Mouse (Mus musculus): Measurements from ENCODE around the gene Tmem44. TPM values are rescaled to one million over a fixed set of nuclear protein-coding genes. Genes with fewer than 3 reads are reported as not detected.

The Tmem44 gene
- total RNA-seq, 2 experiments from 2014 or later: 0.14 TPM; not detected in 1

DNA sequence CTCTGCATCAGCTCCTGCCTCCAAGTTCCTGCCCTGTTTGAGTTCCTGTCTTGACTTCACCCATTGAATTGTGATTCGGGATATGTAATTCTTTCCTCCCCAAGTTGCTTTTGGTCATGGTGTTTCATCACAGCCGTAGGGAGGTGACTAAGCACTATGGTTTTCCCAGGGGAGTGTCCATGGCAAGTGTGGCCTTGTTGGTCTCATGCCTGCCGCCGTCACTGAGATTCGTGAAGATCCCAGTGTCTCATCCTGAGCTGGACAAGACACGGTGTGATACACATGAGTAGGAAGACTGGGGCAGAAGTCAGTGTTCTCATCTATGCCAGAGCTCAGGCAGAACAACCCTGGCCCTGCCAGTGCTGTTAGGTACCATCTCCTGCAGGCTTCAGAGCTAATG lies 26.2 kb downstream of the Tmem44 start:
- ATAC-seq (replicated peaks; ENCODE audit: low FRiP score, low TSS enrichment, poor library complexity, severe bottlenecking): no peak

GRCm38 (mm10) chr16:30522253-30522940 lies 28.2 kb downstream of the Tmem44 start:
- no peak for ATAC-seq (replicated peaks; ENCODE audit: low FRiP score, low TSS enrichment, poor library complexity, severe bottlenecking)

- no peak for ATAC-seq (replicated peaks; ENCODE audit: low FRiP score, low TSS enrichment, poor library complexity, severe bottlenecking)
Observed at GRCm38 (mm10) chr16:30521147-30521546, 29.5 kb downstream of the Tmem44 start.

- no peak for ATAC-seq (replicated peaks; ENCODE audit: low FRiP score, low TSS enrichment, poor library complexity, severe bottlenecking)
Observed at GRCm38 (mm10) chr16:30520361-30520823, 30.2 kb downstream of the Tmem44 start.

DNA sequence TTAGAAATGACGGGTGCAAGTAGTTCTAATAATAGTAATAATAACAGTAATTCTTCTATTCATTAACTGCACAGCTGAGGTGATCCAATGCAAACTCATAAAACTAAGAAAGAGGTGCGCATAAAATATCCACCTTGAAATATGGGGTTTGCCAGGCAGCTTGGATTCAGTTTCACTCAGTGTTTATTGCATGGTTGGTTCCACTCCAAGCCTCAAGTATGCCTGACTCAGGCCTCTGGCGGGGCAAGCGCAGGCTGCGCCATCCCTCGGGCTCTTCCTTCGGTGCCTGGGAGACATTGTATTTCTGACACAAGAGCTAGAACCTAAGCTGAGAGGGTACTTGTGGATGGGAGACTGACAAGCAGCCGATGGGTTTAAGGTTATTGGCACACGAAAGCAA lies 32.0 kb downstream of the Tmem44 start:
- ATAC-seq (replicated peaks; ENCODE audit: low FRiP score, low TSS enrichment, poor library complexity, severe bottlenecking): no peak

DNA sequence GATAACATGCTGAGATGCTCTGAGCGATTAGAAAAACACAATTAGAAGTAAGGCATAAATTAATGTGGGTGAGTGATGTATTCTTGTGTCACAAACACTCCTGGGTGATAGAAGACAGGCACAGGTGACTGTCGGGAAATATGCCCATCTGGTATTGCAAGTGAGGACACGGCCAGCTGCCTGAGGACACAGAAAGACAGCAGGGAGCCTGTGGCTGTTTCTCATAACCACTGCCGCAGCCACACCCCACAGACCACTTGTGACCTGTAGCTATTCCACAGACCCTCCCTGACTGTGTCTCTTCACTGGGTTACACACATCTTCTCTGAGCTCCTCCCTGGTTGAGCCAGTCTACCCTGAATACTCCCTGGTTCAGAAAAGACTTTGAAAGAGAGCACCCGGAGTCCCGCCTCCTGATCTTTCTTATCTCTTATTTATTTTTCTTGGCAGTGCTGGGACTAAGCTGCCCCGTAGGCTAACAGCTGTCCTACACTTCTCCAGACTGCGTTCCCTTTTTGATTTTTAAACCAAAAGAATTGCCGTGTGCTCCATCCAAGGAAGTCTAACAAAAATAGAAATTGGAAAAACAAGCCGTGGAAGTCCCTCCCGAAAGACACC lies 32.9 kb downstream of the Tmem44 start:
- ATAC-seq (replicated peaks; ENCODE audit: low FRiP score, low TSS enrichment, poor library complexity, severe bottlenecking): peak; percentile 29; the same call in 1 of the 2 replicates

DNA sequence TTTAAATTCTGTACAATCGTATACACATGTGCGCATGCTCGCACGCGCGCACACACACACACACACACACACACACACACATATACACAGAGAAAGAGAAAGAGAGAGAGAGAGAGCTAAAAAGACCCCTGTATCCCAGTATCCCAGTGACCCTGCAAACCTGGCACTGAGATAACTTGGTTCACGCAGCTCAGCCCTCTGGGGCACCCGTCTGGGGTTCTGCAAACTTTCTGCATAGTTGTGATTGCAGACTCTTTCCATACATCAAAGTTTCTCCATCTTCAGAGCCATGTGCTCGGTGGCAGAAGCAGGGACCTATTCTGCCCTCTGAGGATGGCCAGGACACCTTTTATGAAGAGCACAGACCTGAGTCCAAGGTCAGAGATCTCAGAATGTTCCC lies 33.6 kb downstream of the Tmem44 start:
- ATAC-seq (replicated peaks; ENCODE audit: low FRiP score, low TSS enrichment, poor library complexity, severe bottlenecking): no peak

DNA sequence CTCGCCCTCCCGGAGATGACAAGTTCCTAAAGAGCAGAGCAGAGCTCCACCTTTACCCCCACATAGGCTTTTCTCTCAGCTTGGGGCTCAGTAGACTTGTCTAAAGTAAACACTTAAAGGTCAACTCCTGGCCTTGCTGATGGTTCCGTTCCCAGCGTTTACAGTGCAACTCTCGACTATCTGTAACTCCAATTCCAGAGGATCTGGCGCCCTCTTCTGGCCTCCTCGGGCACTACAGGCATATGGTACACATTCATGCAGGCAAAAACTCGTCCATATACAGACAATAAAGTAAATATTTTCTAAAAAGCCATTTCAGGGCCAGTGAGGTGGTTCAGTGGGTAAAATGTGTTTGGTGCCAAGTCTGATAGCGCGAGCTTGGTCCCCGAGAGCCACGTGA lies 35.2 kb downstream of the Tmem44 start:
- no peak for ATAC-seq (replicated peaks; ENCODE audit: low FRiP score, low TSS enrichment, poor library complexity, severe bottlenecking)

GRCm38 (mm10) chr16:30513050-30514024 lies 37.3 kb downstream of the Tmem44 start:
- no peak for ATAC-seq (replicated peaks; ENCODE audit: low FRiP score, low TSS enrichment, poor library complexity, severe bottlenecking)

- ATAC-seq (replicated peaks; ENCODE audit: low FRiP score, low TSS enrichment, poor library complexity, severe bottlenecking): no peak
Observed at GRCm38 (mm10) chr16:30512375-30513049, 38.1 kb downstream of the Tmem44 start.

- ATAC-seq (replicated peaks; ENCODE audit: low FRiP score, low TSS enrichment, poor library complexity, severe bottlenecking): no peak
Observed at GRCm38 (mm10) chr16:30511563-30512340, 38.9 kb downstream of the Tmem44 start.

GRCm38 (mm10) chr16:30510504-30511451 lies 39.9 kb downstream of the Tmem44 start:
- peak; percentile 67 for ATAC-seq (replicated peaks; ENCODE audit: low FRiP score, low TSS enrichment, poor library complexity, severe bottlenecking)

- ATAC-seq (replicated peaks; ENCODE audit: low FRiP score, low TSS enrichment, poor library complexity, severe bottlenecking): no peak
Observed at GRCm38 (mm10) chr16:30510091-30510490, 40.6 kb downstream of the Tmem44 start.

- peak; percentile 76 for ATAC-seq (replicated peaks; ENCODE audit: low FRiP score, low TSS enrichment, poor library complexity, severe bottlenecking)
Observed at GRCm38 (mm10) chr16:30509340-30509739, 41.3 kb downstream of the Tmem44 start.

GRCm38 (mm10) chr16:30508738-30509137 lies 41.9 kb downstream of the Tmem44 start:
- no peak for ATAC-seq (replicated peaks; ENCODE audit: low FRiP score, low TSS enrichment, poor library complexity, severe bottlenecking)

- ATAC-seq (replicated peaks; ENCODE audit: low FRiP score, low TSS enrichment, poor library complexity, severe bottlenecking): no peak
Observed at GRCm38 (mm10) chr16:30507120-30507519, 43.5 kb downstream of the Tmem44 start.

- no peak for ATAC-seq (replicated peaks; ENCODE audit: low FRiP score, low TSS enrichment, poor library complexity, severe bottlenecking)
Observed at GRCm38 (mm10) chr16:30505311-30506031, 45.2 kb downstream of the Tmem44 start.

Measured in megakaryocyte-erythroid progenitor cell, adult 5-6 weeks (primary cell).